Mouse (Mus musculus) lung, embryonic 15.5 days (tissue): ENCODE measurements around the gene Setd3. TPM values are rescaled to one million over a fixed set of nuclear protein-coding genes. Genes with fewer than 3 reads are reported as not detected.

Source experiments
- ATAC-seq: fragments of 200-750 bp; cut with Nextera tagmentation; 2 replicates; pipeline ENCODE4 v1.8.0; 2017; ENCODE audit warnings: moderate number of reproducible peaks, borderline replicate concordance; ENCODE audit not compliant: low FRiP score, low TSS enrichment; ENCODE audit errors: extremely low read depth
- H3K27ac ChIP-seq: fragments of 300-500 bp; sonication (generic); 2 replicates; pipeline ENCODE4 v1.5.1; 2015; ENCODE audit warnings: moderate library complexity, mild to moderate bottlenecking, inconsistent platforms
- H3K27me3 ChIP-seq: fragments of 300-500 bp; sonication (generic); 2 replicates; pipeline ENCODE4 v1.6.1; 2015; ENCODE audit warnings: inconsistent platforms
- H3K36me3 ChIP-seq: fragments of 300-500 bp; sonication (generic); 2 replicates; pipeline ENCODE4 v1.6.1; 2015; ENCODE audit warnings: inconsistent platforms
- H3K4me1 ChIP-seq: fragments of 300-500 bp; sonication (generic); 2 replicates; pipeline ENCODE4 v1.6.1; 2015; ENCODE audit warnings: inconsistent platforms
- H3K4me2 ChIP-seq: fragments of 300-500 bp; sonication (generic); 2 replicates; pipeline ENCODE4 v1.6.1; 2015; ENCODE audit warnings: inconsistent platforms, mild to moderate bottlenecking, moderate library complexity
- H3K4me3 ChIP-seq: fragments of 300-500 bp; sonication (generic); 2 replicates; pipeline ENCODE4 v1.5.1; 2015; ENCODE audit warnings: mild to moderate bottlenecking, inconsistent platforms
- H3K9ac ChIP-seq: fragments of 300-500 bp; sonication (generic); 2 replicates; pipeline ENCODE4 v1.6.1; 2015; ENCODE audit warnings: inconsistent platforms
- H3K9me3 ChIP-seq: fragments of 300-500 bp; sonication (generic); 2 replicates; pipeline ENCODE4 v1.6.1; 2016; ENCODE audit warnings: inconsistent platforms
- WGBS: fragments of 180-500 bp; shearing (Covaris S2); methylation state at CpG from one replicate; pipeline ENCODE4 v1.1.7; 2015; 5-methylcytosine and 5-hydroxymethylcytosine counted together
- polyA plus RNA-seq: library from polyadenylated mRNA; unstranded; fragments of >200 nt; fragmentation: Nextera tagmentation; extraction: Ambion mirVana; gene quantifications from 2 replicates; pipeline ENCODE4 v1.2.1, GENCODE M21; 2015

The Setd3 gene
- polyA plus RNA-seq, result 84.3 and 87.2 TPM in 2 replicates

GRCm38 (mm10) chr12:108179246-108179320 is at the start of gene Setd3:
Setd3 (minus strand) TSS chr12:108179314.
- Histone ChIP-seq H3K36me3 (peaks cover 17% of the 10 kb centered on the region; the same call in 1 of the 2 replicates), H3K9ac (peak within 1 kb of the TSS; percentile 82), H3K9me3 (no peaks in the 10 kb centered on the region), H3K4me1 (peaks cover 29% of the 10 kb centered on the region), H3K4me2 (peak within 1 kb of the TSS; percentile 82), H3K27me3 (no peaks in the 10 kb centered on the region), H3K4me3 (peak within 1 kb of the TSS; percentile 74), H3K27ac (peak within 1 kb of the TSS; percentile 87)
- 2% methylated on average over 8 of the region's 9 CpGs for WGBS
- no peak for ATAC-seq

DNA sequence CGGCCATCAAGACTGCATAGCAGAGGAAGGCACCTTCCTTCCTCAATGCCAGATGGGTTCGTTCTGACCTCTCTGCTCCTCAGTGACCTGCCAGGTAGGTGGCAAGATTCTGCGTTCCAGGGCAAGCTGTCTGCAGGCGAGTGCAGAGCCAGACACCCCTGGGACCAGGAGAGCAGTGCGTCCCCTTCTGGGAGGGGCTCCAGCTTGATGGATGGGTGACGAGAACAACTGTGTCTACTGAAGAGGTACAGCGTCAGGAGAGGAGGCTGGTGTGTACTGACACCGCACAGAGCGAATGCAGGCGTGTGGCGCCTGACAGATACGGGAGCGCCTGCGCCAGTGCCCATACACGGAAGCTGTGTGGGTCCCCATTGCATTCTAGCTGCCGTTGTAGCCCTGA is 48.4 kb upstream of the Setd3 start:
- Histone ChIP-seq H3K9me3 (no peaks in the 10 kb centered on the region), H3K4me3 (no peak overlapping the region), H3K36me3 (no peaks in the 10 kb centered on the region), H3K9ac (no peak overlapping the region), H3K27ac (no peak overlapping the region), H3K27me3 (no peaks in the 10 kb centered on the region), H3K4me2 (no peak overlapping the region), H3K4me1 (peaks cover 32% of the 10 kb centered on the region)
- no peak for ATAC-seq
- WGBS, result 76% methylated on average over 16 of the region's 16 CpGs

DNA sequence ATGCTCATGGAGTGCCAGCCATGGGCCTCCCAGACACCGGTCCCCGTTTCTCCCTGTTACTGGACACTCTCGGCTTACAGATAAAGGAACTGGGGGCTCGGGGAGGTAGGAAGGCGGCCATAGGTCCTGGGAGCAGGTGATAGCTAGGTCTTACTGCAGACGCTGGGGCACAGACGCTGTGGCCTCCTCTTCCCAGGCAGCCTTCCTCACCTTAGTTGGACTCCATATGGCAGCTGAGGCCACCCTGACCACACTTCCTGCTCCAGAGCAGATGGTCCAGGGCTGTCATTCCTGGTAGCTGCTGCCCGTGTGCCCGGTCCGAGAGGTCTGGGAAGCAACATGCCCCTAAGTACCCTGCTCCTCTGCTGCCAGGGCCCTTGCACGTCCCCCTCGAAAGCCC is 47.8 kb upstream of the Setd3 start:
- 79% methylated on average over 12 of the region's 12 CpGs for WGBS
- no peak overlapping the region for H3K9ac ChIP-seq
- H3K4me3 ChIP-seq, result no peak overlapping the region
- no peaks in the 10 kb centered on the region for H3K36me3 ChIP-seq
- H3K9me3 ChIP-seq, result no peaks in the 10 kb centered on the region
- H3K4me1 ChIP-seq, result peaks cover 31% of the 10 kb centered on the region
- ATAC-seq, result no peak
- no peak overlapping the region for H3K4me2 ChIP-seq
- H3K27ac ChIP-seq, result no peak overlapping the region
- no peaks in the 10 kb centered on the region for H3K27me3 ChIP-seq

- Histone ChIP-seq H3K4me1 (peaks cover 28% of the 10 kb centered on the region), H3K4me3 (no peak overlapping the region), H3K4me2 (no peak overlapping the region), H3K27ac (no peak overlapping the region), H3K9ac (no peak overlapping the region), H3K9me3 (no peaks in the 10 kb centered on the region), H3K27me3 (no peaks in the 10 kb centered on the region), H3K36me3 (no peaks in the 10 kb centered on the region)
- 80% methylated on average over 13 of the region's 13 CpGs for WGBS
- no peak for ATAC-seq
These were observed 47.1 kb upstream of the Setd3 start for GRCm38 (mm10) chr12:108226216-108226615.

- 63% methylated on average over 7 of the region's 7 CpGs for WGBS
- H3K9ac ChIP-seq, result no peak overlapping the region
- no peak for ATAC-seq
- no peaks in the 10 kb centered on the region for H3K36me3 ChIP-seq
- H3K4me3 ChIP-seq, result no peak overlapping the region
- no peak overlapping the region for H3K4me2 ChIP-seq
- no peaks in the 10 kb centered on the region for H3K27me3 ChIP-seq
- peaks cover 26% of the 10 kb centered on the region for H3K4me1 ChIP-seq
- H3K9me3 ChIP-seq, result no peaks in the 10 kb centered on the region
- no peak overlapping the region for H3K27ac ChIP-seq
These were observed 46.7 kb upstream of the Setd3 start for GRCm38 (mm10) chr12:108225781-108226180.

DNA sequence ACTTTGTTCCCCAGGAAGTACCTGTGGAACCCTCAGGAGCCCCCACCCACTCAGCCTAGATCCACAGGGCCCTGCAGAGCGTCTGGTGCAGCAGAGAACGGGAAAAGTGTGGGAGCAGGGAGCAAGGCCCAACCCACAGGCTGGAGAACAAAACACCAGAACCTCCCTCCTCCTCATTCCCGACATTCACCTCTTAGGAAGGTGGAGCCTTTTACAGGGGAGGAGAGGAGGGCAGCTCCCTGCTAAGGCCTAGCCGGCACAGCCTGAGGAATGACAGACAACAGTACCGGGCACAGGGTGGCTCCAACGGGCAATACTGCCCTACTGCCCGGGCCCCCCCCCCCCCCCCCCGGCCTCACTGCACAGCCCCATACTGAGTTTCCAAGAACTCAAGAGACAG is 44.2 kb upstream of the Setd3 start:
- Histone ChIP-seq H3K27ac (no peak overlapping the region), H3K4me1 (peaks cover 43% of the 10 kb centered on the region), H3K9me3 (no peaks in the 10 kb centered on the region), H3K4me3 (no peak overlapping the region), H3K36me3 (no peaks in the 10 kb centered on the region), H3K4me2 (no peak overlapping the region), H3K27me3 (no peaks in the 10 kb centered on the region), H3K9ac (no peak overlapping the region)
- ATAC-seq, result no peak
- WGBS, result 40% methylated on average over 6 of the region's 8 CpGs

DNA sequence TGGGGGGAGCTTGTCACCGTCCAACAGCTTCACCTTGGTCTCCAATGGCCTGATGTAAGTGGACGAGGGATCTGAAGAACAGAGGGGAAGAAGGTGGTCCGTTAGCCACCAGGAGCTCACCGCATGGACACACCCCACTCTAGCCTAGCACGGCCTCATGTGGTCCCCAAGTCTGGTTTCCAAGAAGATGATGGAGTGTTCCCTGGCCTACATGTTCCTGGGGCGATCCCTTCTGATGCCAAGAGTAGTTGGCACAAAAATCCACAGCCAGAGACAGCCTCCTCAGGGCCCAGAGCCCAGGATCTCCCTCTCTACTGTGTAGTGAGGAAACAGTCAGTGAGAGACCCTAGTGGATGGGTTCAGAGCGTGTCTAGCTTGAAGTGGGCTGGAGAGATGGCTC is 42.6 kb upstream of the Setd3 start:
- Histone ChIP-seq H3K9me3 (no peaks in the 10 kb centered on the region), H3K27ac (no peak overlapping the region), H3K4me2 (no peak overlapping the region), H3K4me1 (peaks cover 43% of the 10 kb centered on the region), H3K9ac (no peak overlapping the region), H3K36me3 (no peaks in the 10 kb centered on the region), H3K4me3 (no peak overlapping the region), H3K27me3 (no peaks in the 10 kb centered on the region)
- 88% methylated on average over 7 of the region's 7 CpGs for WGBS
- no peak for ATAC-seq

DNA sequence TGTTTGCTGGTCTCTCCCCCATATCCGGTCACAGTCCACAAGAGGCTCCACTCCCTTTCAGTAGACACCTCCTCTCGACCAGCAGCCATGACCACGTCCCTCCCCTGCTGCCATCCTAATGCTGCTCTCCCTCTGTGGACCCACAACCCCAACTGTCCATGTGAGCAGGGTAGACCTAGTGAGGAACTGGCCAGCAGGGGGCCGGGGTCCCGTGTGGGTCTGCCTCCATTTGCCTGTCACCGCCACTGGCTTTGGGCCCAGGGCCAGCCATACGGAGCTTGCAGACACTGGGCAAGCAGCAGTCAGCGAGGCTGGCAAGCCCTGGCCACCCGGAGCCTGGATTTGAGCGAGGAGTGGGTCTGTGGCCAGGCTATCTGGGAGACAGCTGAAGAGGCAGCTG is 42.1 kb upstream of the Setd3 start:
- Histone ChIP-seq H3K9ac (no peak overlapping the region), H3K9me3 (no peaks in the 10 kb centered on the region), H3K36me3 (no peaks in the 10 kb centered on the region), H3K27me3 (no peaks in the 10 kb centered on the region), H3K4me1 (peaks cover 43% of the 10 kb centered on the region), H3K4me2 (no peak overlapping the region), H3K27ac (no peak overlapping the region), H3K4me3 (no peak overlapping the region)
- WGBS, result 45% methylated on average over 10 of the region's 10 CpGs
- no peak for ATAC-seq

DNA sequence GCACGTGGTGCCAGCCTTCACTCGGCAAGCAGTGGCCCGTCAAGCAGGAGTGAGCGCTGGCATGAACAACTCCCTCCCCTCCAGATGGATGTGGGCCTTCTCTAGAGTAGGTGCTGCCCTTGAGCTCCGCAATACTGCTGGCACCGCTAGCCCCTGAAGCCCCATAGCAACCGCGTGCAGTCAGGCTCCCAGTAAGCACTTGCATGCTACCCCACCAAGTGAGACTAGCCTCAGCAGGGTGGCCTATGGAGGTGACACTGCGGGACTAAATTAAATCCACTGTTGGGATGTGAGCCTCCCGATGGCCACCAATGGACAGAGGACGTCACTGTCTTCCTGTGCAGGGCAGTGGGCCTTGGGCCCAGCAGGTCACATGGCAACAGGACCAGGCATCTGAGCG is 41.5 kb upstream of the Setd3 start:
- Histone ChIP-seq H3K27me3 (no peaks in the 10 kb centered on the region), H3K4me3 (no peak overlapping the region), H3K36me3 (no peaks in the 10 kb centered on the region), H3K4me1 (peaks cover 39% of the 10 kb centered on the region), H3K9me3 (no peaks in the 10 kb centered on the region), H3K9ac (no peak overlapping the region), H3K27ac (no peak overlapping the region), H3K4me2 (no peak overlapping the region)
- ATAC-seq, result no peak
- 66% methylated on average over 12 of the region's 12 CpGs for WGBS

GRCm38 (mm10) chr12:108219825-108220616 is 40.9 kb upstream of the Setd3 start:
- no peaks in the 10 kb centered on the region for H3K27me3 ChIP-seq
- H3K36me3 ChIP-seq, result no peaks in the 10 kb centered on the region
- H3K4me1 ChIP-seq, result peaks cover 36% of the 10 kb centered on the region
- H3K27ac ChIP-seq, result peak overlapping the region; percentile 44
- H3K4me3 ChIP-seq, result no peak overlapping the region
- H3K4me2 ChIP-seq, result no peak overlapping the region
- H3K9me3 ChIP-seq, result no peaks in the 10 kb centered on the region
- ATAC-seq, result no peak
- WGBS, result 68% methylated on average over 21 of the region's 21 CpGs
- no peak overlapping the region for H3K9ac ChIP-seq

GRCm38 (mm10) chr12:108219163-108219562 is 40.0 kb upstream of the Setd3 start:
- Histone ChIP-seq H3K9ac (no peak overlapping the region), H3K4me2 (no peak overlapping the region), H3K4me1 (peaks cover 39% of the 10 kb centered on the region)

GRCm38 (mm10) chr12:108217572-108217971 is 38.5 kb upstream of the Setd3 start:
- Histone ChIP-seq H3K4me2 (no peak overlapping the region), H3K27ac (no peak overlapping the region), H3K36me3 (no peaks in the 10 kb centered on the region), H3K4me1 (peaks cover 43% of the 10 kb centered on the region), H3K27me3 (no peaks in the 10 kb centered on the region), H3K9me3 (no peaks in the 10 kb centered on the region), H3K4me3 (no peak overlapping the region), H3K9ac (no peak overlapping the region)
- ATAC-seq, result no peak
- 72% methylated on average over 5 of the region's 5 CpGs for WGBS

More at GRCm38 (mm10) chr12:108219163-108219562, 40.0 kb upstream of the Setd3 start:
- Histone ChIP-seq H3K36me3 (no peaks in the 10 kb centered on the region), H3K27me3 (no peaks in the 10 kb centered on the region), H3K9me3 (no peaks in the 10 kb centered on the region), H3K27ac (peak overlapping the region; percentile 44), H3K4me3 (no peak overlapping the region)
- 52% methylated on average over 15 of the region's 15 CpGs for WGBS
- no peak for ATAC-seq
